ENCODE assay signal across 9 mouse cellular contexts in the genomic region with DNA sequence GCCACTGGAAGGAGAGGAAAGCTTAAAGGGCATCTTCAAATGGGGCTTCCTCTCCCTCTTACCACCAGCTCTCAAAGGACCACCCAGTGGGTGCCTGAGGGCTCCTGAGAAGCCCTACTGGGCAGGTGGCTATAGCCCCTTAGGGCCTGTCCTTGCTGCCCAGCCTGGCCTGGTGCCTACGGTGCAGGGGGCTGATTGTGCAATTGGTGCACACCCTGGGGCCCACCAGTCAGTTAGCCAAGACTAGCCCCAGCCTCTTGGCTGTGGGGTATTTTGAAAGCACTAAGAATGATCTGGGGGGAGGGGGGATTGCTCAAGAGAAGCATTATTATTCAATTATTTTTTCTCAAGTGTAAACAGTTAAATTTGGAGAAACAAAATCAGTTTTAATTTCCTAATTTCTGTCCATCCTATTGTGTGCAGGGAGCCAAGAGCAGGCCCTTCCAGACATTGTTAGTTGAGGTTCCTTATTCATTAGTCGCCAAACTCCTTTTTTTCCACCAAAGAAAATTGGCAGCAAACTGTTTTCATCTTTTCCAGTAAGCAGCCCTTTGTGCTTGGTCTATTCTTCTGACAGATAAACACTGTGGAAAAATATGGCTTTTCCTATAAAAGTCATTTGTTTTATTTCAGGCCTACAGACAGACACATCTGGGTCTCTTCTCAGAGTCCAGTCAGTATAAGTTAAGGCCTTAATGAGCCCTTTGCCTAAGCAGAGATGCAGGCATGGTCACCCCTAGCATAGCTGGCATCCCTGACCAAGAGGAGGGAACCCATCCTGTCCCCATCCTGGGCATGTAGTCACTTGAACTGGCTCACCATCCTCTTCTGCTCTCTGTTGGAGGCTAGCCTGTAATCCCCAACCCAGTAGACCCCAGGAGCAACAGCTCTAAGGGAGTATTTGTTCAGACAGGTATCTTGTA. TPM values are rescaled to one million over a fixed set of nuclear protein-coding genes. Genes with fewer than 3 reads are reported as not detected.
DNase-seq lines count a peak whose midpoint lies in the region; TF ChIP-seq lines count a peak whose summit lies in the region.
"Had no signal": no experiment of that assay in that cellular context is flagged by ENCODE, and none has a peak within 500 bp of the region (broad histone marks: within the 10 kb centered on the region; RNA-seq: fewer than 3 reads in every experiment).

No protein-coding gene starts in this region.

- H3K27ac ChIP-seq in layer of hippocampus, adult 2 months: peak overlapping the region; percentile 74; the same call in 1 of the 2 replicates
- peak overlapping the region; percentile 28; the same call in 1 of the 2 replicates for H3K27ac ChIP-seq in cortical plate, adult 2 months (ENCODE audit: insufficient read depth, low read length)
- no peak overlapping the region for H3K27ac ChIP-seq in thymus, adult 2 months (ENCODE audit: control insufficient read depth, insufficient read depth, low read length)
- H3K27ac ChIP-seq: midbrain, embryonic 15.5 days had no signal

- no peaks in the 10 kb centered on the region for H3K4me1 ChIP-seq in cortical plate, adult 2 months (ENCODE audit: control insufficient read depth, insufficient read depth, low read length)
- H3K4me1 ChIP-seq in thymus, adult 2 months (replicated peaks; ENCODE audit: control insufficient read depth, insufficient read depth, low read length): no peaks in the 10 kb centered on the region

- TF ChIP-seq CTCF in layer of hippocampus, adult 2 months (conservative IDR thresholded peaks at IDR 0.05): no peak
- TF ChIP-seq CTCF in cortical plate, adult 2 months (IDR thresholded peaks at IDR 0.05; ENCODE audit: extremely low read depth, insufficient read depth, low read length): no peak
- TF ChIP-seq CTCF in thymus, adult 2 months (IDR thresholded peaks at IDR 0.05; ENCODE audit: borderline replicate concordance, control insufficient read depth, extremely low read depth, insufficient read depth, low read length, poor library complexity): no peak

- no peak for TF ChIP-seq POLR2A in cortical plate, adult 2 months (IDR thresholded peaks at IDR 0.05; ENCODE audit: extremely low read depth, insufficient read depth, low read length)
- no peak for TF ChIP-seq POLR2A in thymus, adult 2 months (IDR thresholded peaks at IDR 0.05; ENCODE audit: control insufficient read depth, extremely low read depth, insufficient read depth, low read length, poor library complexity)

- peaks cover 24% of the 10 kb centered on the region for H3K36me3 ChIP-seq in thymus, adult 2 months (ENCODE audit: control insufficient read depth, insufficient read depth, low read length)

- H3K4me3 ChIP-seq in layer of hippocampus, adult 2 months: no peak overlapping the region
- H3K4me3 ChIP-seq in cortical plate, adult 2 months (ENCODE audit: insufficient read depth, low read length): no peak overlapping the region
- H3K4me3 ChIP-seq in thymus, adult 2 months (ENCODE audit: control insufficient read depth, insufficient read depth, low read length): no peak overlapping the region
- H3K4me3 ChIP-seq: midbrain, embryonic 15.5 days had no signal

- no peaks in the 10 kb centered on the region for H3K27me3 ChIP-seq in thymus, adult 2 months (ENCODE audit: control insufficient read depth, insufficient read depth, low read length)
- H3K27me3 ChIP-seq: midbrain, embryonic 15.5 days had no signal

- 89% methylated on average over 2 of the region's 2 CpGs for WGBS in thymus, adult 2 months

- peak; percentile 81 for DNase-seq in adrenal gland, postnatal 10 days
- DNase-seq in adrenal gland, adult 8-10 months: no peak
- DNase-seq in layer of hippocampus, adult 2 months (ENCODE audit: low spot score in 2 of 2): no peak
- DNase-seq in layer of hippocampus, adult 18-20 months (ENCODE audit: low spot score in 2 of 2): no peak
- peak; percentile 61 for DNase-seq in lung, postnatal 10 days
- no peak for DNase-seq in gastrocnemius, postnatal 10 days
- no peak for DNase-seq in thymus, adult 2 months

RNA-seq across cellular contexts. Expression of a gene that starts 14.8 kb away (rescaled TPM):
- 10 to 100 TPM; 41.6 to 51.3 TPM for total RNA-seq in adrenal gland, postnatal 10 days (2021)
- 10 to 100 TPM; 41.4 to 46.2 (median 44.0) TPM for total RNA-seq in adrenal gland, adult 8-10 months (2022)
- total RNA-seq in layer of hippocampus, adult 2 months (2021): 10 to 100 TPM; 28.0 to 32.8 TPM
- 10 to 100 TPM; 36.2 to 36.5 TPM for total RNA-seq in layer of hippocampus, adult 18-20 months (2021)
- polyA plus RNA-seq in cortical plate, adult 2 months (2012; rRNA removed): 25.8 and 27.7 TPM in 2 replicates
- 10 to 100 TPM; 19.7 to 25.9 TPM for total RNA-seq in gastrocnemius, postnatal 10 days (2021)
- 11.9 and 12.8 TPM in 2 replicates for polyA plus RNA-seq in thymus, adult 2 months (2012; rRNA removed)

Comparison
In these comparisons a context has a peak if more than half of its experiments do, and no peak if none do; other contexts are left out.
1. DNase-seq: peak in adrenal gland, postnatal 10 days (single experiment) and lung, postnatal 10 days (single experiment); none in adrenal gland, adult 8-10 months (single experiment), layer of hippocampus, adult 2 months (0 of 2), layer of hippocampus, adult 18-20 months (0 of 2), gastrocnemius, postnatal 10 days (single experiment) and thymus, adult 2 months (single experiment).